Mouse (Mus musculus): ENCODE results near the gene Chrna5.

Chrna5 gene

GRCm38 (mm10) chr9:55023902-55024583 is 43.4 kb downstream of the Chrna5 start:
- DNase-seq (ENCODE audit: low spot score), result peak; percentile 57

GRCm38 (mm10) chr9:55025534-55026274 is 45.0 kb downstream of the Chrna5 start:
- DNase-seq (ENCODE audit: low spot score), result no peak

GRCm38 (mm10) chr9:55026275-55026663 is 45.6 kb downstream of the Chrna5 start, which contains the start of gene Chrna3:
TSS of gene Chrna3 (minus strand) at chr9:55026562.
- peak; percentile 19 for DNase-seq (ENCODE audit: low spot score)

GRCm38 (mm10) chr9:55031435-55032167 is 50.9 kb downstream of the Chrna5 start:
- no peak for DNase-seq (ENCODE audit: low spot score)

DNA sequence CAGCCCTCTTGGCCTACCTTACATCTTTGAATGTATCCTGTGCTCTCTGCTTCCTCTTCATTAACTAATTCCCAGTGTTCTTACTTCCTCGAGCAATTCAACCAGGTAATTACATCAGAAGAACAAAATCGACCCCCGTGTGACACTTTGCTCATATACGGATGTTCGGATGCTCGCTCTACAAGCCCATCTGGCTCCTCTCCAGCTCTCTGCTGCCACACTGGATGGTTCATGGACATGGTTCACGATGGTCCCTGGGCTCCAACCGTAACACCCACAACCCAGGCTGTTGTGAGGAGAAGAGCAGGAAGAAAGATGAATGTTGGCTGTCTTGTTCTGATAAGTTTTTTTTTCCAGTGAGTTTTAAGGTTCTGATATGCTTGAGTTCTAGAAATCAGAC is 58.3 kb downstream of the Chrna5 start:
- DNase-seq (ENCODE audit: low spot score), result no peak

DNA sequence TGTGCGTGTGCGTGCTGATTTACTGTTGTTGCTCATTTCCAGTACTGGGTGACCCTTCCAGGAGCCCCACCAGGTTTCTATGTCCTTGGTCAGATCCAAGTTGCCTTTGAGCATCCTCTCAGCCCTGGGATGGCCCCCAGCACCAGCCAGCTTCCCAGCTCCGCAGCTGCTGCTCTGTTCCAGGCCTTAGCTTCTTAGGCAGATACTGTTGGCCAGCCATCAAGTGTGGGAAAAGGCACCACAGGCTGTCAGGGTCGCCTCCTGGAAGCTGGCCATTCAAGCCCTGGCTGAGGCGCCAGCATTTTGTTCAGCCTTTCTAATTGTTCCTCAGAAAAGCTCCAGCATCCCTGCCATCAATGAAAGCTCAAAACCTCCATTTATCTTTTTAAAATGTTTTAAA is 59.3 kb downstream of the Chrna5 start:
- DNase-seq (ENCODE audit: low spot score), result no peak

GRCm38 (mm10) chr9:55041389-55041788 is 60.7 kb downstream of the Chrna5 start:
- DNase-seq (ENCODE audit: low spot score), result no peak

DNA sequence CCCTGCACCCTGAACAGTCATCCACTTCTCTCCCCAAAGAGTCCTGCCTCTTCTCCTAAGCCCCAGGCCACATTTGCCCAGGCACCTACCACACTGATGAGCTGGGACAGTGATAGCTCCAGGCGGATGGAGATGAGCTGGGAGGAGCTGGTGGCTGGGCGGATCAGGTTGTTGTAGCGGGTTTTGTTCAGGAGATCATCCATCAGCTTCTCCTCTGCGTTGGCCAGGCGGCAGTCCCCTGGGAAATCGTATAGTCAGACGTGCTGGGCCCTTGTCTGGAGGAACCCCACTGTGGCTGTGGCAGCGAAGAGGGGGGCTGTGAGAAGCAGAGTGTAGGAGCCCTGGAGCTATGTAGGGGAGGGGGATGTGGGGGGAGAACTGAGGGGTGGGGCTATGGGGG is 63.0 kb downstream of the Chrna5 start:
- DNase-seq (ENCODE audit: low spot score), result no peak

DNA sequence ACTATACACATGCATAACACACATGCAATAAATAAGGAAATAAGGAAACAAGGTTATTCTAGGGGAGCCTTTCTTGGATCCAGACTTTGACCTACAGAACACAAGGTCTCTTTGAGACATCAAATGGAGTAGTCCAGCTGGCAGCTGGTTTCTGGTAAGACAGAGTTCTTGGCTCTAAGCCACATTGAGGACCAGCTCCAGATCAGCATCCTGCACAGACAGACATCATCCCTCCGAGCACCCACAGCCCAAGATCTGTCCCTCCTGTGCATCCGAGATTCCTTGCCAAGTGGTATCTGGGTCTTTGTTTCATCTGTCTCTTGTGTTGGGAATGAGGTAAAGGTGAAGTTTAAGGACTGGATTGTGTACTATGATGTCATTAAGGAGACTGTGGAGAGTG is 64.3 kb downstream of the Chrna5 start:
- DNase-seq (ENCODE audit: low spot score), result no peak

DNA sequence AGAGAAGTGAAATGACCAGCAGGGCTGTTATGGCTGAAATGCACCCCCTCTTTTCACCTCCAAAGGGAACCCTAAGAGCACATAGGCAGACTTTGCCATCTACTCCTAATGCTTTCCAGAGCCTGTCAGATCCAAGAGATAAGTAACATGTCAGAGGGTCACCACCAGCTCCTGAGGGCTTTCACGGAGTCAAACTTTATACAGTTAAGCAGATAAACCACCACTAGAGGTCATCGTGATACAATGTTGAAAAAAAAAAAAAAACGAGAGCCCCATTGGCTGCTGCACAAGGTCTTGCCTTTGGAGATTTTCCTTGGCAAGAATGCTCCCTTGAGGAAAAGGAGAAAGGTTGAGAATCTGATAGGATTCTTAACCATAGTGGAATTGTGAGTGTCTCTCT is 66.1 kb downstream of the Chrna5 start:
- no peak for DNase-seq (ENCODE audit: low spot score)

DNA sequence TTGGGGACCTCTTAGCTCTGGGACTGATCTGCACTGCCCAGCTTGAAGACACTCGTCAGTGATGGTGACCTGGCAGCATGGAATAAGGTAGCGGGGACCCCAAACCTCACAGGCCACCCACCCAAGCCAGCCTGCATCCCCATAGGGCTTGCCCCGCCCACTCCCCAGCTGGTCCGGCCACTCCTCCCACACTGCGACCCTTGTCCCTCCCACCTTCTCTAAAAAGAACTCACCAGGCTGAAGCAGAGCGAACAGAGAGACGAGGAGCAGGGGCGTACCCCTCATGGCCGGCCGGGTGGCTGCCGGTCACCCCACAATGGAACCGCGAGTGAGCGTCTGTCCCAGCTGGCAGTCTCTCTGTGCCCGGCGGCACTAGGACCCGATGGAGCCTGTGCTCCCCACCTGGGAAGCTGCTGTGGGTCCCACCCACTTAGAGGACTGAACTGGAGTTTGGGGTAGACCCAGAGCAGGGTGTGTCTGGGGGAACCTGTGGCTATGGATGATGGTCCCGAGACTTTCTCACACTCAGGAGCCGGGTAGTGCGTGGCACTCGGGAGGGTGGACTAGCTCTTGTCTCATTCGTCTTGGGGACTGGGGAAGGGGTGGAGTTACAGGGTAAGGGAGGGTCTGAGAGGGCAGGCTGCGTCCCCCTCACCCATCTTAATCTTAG is 67.7 kb downstream of the Chrna5 start, which contains the start of gene Chrnb4:
Chrnb4 (minus strand) TSS at position 569 of the 670 bp plus-strand sequence.
- no peak for DNase-seq (ENCODE audit: low spot score)

GRCm38 (mm10) chr9:55055386-55055930 is 74.8 kb downstream of the Chrna5 start:
- no peak for DNase-seq (ENCODE audit: low spot score)
